Mouse (Mus musculus) forebrain, embryonic 11.5 days (tissue): ENCODE measurements around the gene Olfr1466. TPM values are rescaled to one million over a fixed set of nuclear protein-coding genes. Genes with fewer than 3 reads are reported as not detected.

Source experiments
- ATAC-seq: fragments of 200-750 bp; cut with Nextera tagmentation; replicated peaks from 2 replicates; pipeline ENCODE4 v1.8.0; 2017; ENCODE audit warnings: moderate TSS enrichment; ENCODE audit not compliant: low FRiP score
- DNase-seq: peaks from one replicate; pipeline ENCODE4 v3.0.0-alpha.2; 2017; ENCODE audit warnings: low spot score
- H3K27ac ChIP-seq: fragments of 300-500 bp; sonication (generic); 2 replicates; pipeline ENCODE4 v1.5.1; 2014; ENCODE audit warnings: low read depth, low read length
- H3K27me3 ChIP-seq: fragments of 300-500 bp; sonication (generic); 2 replicates; pipeline ENCODE4 v1.6.1; 2014; ENCODE audit warnings: mild to moderate bottlenecking, low read length, mixed read lengths; ENCODE audit not compliant: control insufficient read depth, insufficient read depth
- H3K36me3 ChIP-seq: fragments of 300-500 bp; sonication (generic); 2 replicates; pipeline ENCODE4 v1.6.1; 2014; ENCODE audit warnings: mild to moderate bottlenecking, low read length, moderate library complexity, mixed read lengths; ENCODE audit not compliant: control insufficient read depth, insufficient read depth
- H3K4me1 ChIP-seq: fragments of 300-500 bp; sonication (generic); replicated peaks from 2 replicates; pipeline ENCODE4 v1.6.1; 2014; ENCODE audit warnings: low read length, mixed read lengths; ENCODE audit not compliant: control insufficient read depth, insufficient read depth
- H3K4me2 ChIP-seq: fragments of 300-500 bp; sonication (generic); 2 replicates; pipeline ENCODE4 v1.6.1; 2014; ENCODE audit warnings: low read depth, mild to moderate bottlenecking, low read length, moderate library complexity, mixed read lengths; ENCODE audit not compliant: severe bottlenecking
- H3K4me3 ChIP-seq: fragments of 300-500 bp; sonication (generic); 2 replicates; pipeline ENCODE4 v1.5.1; 2014; ENCODE audit warnings: low read depth, low read length
- H3K9ac ChIP-seq: fragments of 300-500 bp; sonication (generic); 2 replicates; pipeline ENCODE4 v1.6.1; 2014; ENCODE audit warnings: low read length
- H3K9me3 ChIP-seq: fragments of 300-500 bp; sonication (generic); 2 replicates; pipeline ENCODE4 v1.6.1; 2016; ENCODE audit warnings: low read length, mixed read lengths; ENCODE audit not compliant: control insufficient read depth
- WGBS: fragments of 180-500 bp; shearing (Covaris S2); extraction: QIAGEN DNeasy Blood & Tissue Kit; methylation state at CpG from one replicate; pipeline ENCODE4 v1.1.7; 2014; 5-methylcytosine and 5-hydroxymethylcytosine counted together
- polyA plus RNA-seq: library from polyadenylated mRNA; unstranded; fragments of >200 nt; fragmentation: Nextera tagmentation; extraction: Ambion mirVana; gene quantifications from 2 replicates; pipeline ENCODE4 v1.2.1, GENCODE M21; 2014

Olfr1466 gene
- polyA plus RNA-seq, result not detected in 2 replicates

DNA sequence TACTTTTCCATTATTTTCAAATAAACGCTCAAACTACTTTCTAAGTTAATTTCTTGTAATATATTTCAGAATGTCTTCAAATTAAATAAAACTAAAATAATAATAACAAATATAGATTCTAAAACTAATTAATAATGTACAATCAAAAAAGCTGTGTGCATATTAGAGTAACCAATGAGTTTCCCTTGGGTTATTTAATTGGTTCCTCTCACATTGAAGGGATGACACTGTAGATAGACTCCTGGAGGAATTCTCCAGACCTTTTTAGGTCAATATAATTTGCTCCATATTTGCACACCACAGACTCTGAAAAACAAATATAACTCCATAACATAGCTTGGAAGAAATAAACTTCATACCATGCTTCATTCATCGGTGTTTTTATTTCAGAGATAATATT is at the start of gene Olfr1466:
TSS of gene Olfr1466 (plus strand) at position 301 of the 400 bp plus-strand sequence.
- Histone ChIP-seq H3K4me1 (no peaks in the 10 kb centered on the region), H3K9ac (no peak within 1 kb of the TSS), H3K36me3 (no peaks in the 10 kb centered on the region), H3K27me3 (no peaks in the 10 kb centered on the region), H3K9me3 (peaks cover 5% of the 10 kb centered on the region; the same call in 1 of the 2 replicates), H3K27ac (no peak within 1 kb of the TSS), H3K4me2 (no peak within 1 kb of the TSS), H3K4me3 (no peak within 1 kb of the TSS)
- ATAC-seq, result no peak
- no peak for DNase-seq
- 89% methylated on average over 2 of the region's 2 CpGs for WGBS

DNA sequence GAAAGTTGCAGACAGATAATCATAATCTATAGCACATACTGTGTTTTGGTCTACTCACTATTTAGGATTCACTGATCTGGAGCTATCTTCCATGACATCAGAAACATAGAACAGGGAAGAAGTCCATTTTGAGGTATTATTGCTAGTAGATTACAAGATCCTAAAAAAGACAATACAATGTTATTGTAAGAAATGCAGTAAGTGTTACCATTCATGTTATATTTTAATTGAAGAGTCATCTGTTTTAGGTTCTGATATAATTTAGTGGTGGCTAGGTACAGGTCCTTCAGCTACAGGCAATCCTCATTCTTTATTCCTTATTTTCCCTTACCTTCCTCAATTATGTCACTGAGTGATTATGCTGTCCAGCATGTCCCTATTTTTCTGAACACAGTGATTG is 23.2 kb upstream of the Olfr1466 start, which contains the start of gene Olfr1465:
TSS of gene Olfr1465 (minus strand) at position 101 of the 400 bp plus-strand sequence.
- Histone ChIP-seq H3K36me3 (no peaks in the 10 kb centered on the region), H3K9ac (no peak within 1 kb of the TSS), H3K4me1 (no peaks in the 10 kb centered on the region), H3K9me3 (peaks cover 3% of the 10 kb centered on the region; the same call in 1 of the 2 replicates), H3K27me3 (no peaks in the 10 kb centered on the region), H3K4me2 (no peak within 1 kb of the TSS), H3K4me3 (no peak within 1 kb of the TSS), H3K27ac (no peak within 1 kb of the TSS)
- ATAC-seq (no peak), DNase-seq (no peak)

DNA sequence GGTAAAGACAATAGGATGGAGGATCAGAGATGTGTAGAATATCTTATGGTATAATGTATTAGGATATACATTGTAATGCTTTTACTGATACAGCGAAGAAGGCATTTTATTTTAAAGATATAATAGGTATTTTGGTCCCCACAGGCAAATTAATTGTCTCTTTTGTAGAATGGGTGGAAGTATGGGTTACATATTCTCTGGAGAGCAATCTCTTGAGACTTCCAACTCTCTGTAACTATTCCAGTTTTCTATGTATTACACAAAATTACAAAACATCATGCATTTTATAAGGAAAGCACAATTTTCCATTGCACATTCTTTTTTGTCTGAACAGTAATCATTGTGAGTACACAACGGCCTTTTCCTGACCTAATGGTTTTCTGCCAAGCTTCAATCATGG is 23.3 kb downstream of the Olfr1466 start, which contains the start of gene Olfr1467:
TSS of gene Olfr1467 (plus strand) at position 301 of the 400 bp plus-strand sequence.
- H3K27ac ChIP-seq, result no peak within 1 kb of the TSS
- no peak within 1 kb of the TSS for H3K4me3 ChIP-seq
- no peak within 1 kb of the TSS for H3K4me2 ChIP-seq
- WGBS, result 78% methylated on average over 2 of the region's 2 CpGs
- H3K36me3 ChIP-seq, result no peaks in the 10 kb centered on the region
- no peak for DNase-seq
- no peaks in the 10 kb centered on the region; the same call in 1 of the 2 replicates for H3K9me3 ChIP-seq
- H3K9ac ChIP-seq, result no peak within 1 kb of the TSS
- H3K27me3 ChIP-seq, result no peaks in the 10 kb centered on the region
- no peaks in the 10 kb centered on the region for H3K4me1 ChIP-seq
- ATAC-seq, result no peak

Other genes starting within 250 kb of the Olfr1466 start
- not detected in 2 replicates for gene Olfr1457, start 241.0 kb upstream of the Olfr1466 start, polyA plus RNA-seq
- gene Olfr1458, start 232.1 kb upstream of the Olfr1466 start, polyA plus RNA-seq, result not detected in 2 replicates
- gene Olfr1459, start 189.3 kb upstream of the Olfr1466 start, polyA plus RNA-seq, result not detected in 2 replicates
- not detected in 2 replicates for gene Olfr1461, start 175.9 kb upstream of the Olfr1466 start, polyA plus RNA-seq
- gene Olfr1462, start 153.1 kb upstream of the Olfr1466 start, polyA plus RNA-seq, result not detected in 2 replicates
- gene Olfr1463, start 107.5 kb upstream of the Olfr1466 start, polyA plus RNA-seq, result not detected in 2 replicates
- gene Olfr1465, start 23.3 kb upstream of the Olfr1466 start, polyA plus RNA-seq, result not detected in 2 replicates
- not detected in 2 replicates for gene Olfr1467, start 23.4 kb downstream of the Olfr1466 start, polyA plus RNA-seq
- gene Olfr1469, start 69.0 kb downstream of the Olfr1466 start, polyA plus RNA-seq, result not detected in 2 replicates
- gene Olfr1471, start 104.5 kb downstream of the Olfr1466 start, polyA plus RNA-seq, result not detected in 2 replicates
- gene Olfr1472, start 117.2 kb downstream of the Olfr1466 start, polyA plus RNA-seq, result not detected in 2 replicates
- gene Olfr1474, start 130.7 kb downstream of the Olfr1466 start, polyA plus RNA-seq, result not detected in 2 replicates
- not detected in 2 replicates for gene Olfr1475, start 141.3 kb downstream of the Olfr1466 start, polyA plus RNA-seq
- gene Olfr1477, start 161.7 kb downstream of the Olfr1466 start, polyA plus RNA-seq, result not detected in 2 replicates
- gene Olfr1480, start 189.1 kb downstream of the Olfr1466 start, polyA plus RNA-seq, result not detected in 2 replicates
- gene Olfr1484, start 244.6 kb downstream of the Olfr1466 start, polyA plus RNA-seq, result not detected in 2 replicates